ENCODE assay signal across 8 mouse cellular contexts in the genomic region with DNA sequence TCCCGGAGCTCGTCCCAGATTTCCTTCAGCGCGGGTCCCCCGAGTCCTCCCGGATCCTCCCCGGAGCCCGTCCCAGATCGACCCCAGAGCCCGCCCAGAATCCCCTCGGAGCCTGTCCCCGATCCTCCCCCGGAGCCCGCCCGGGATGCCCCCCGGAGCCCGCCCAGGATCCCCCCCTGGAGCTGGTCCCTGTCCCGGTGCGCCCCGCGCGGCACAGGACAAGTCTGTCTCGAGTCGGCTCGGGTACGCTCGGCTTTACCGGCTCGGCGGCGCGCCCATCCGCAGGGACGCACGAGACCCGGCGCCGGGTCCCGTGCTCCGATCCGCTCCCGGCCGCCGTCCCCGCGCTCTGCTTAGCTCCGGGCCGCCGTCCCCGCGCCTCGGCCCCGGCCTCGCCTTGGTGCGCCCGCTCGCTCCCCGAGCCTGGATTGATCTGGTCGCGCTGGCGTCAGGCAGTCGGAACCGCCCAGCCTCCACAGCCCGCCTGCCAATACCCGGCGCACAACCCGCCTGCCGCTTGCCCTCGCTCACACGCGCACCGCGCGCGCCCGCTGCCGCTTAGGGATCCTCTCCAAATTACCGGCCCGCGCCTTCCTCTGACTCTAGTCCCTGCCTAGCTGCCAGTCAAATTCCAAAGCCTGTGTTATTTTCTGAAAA. TPM values are rescaled to one million over a fixed set of nuclear protein-coding genes. Genes with fewer than 3 reads are reported as not detected.
A peak's percentile ranks its signal among the peaks of the same experiment; 100 is the strongest.
DNase-seq lines count a peak whose midpoint lies in the region; ATAC-seq lines count a peak whose summit lies in the region.

TSS of gene Smad1 (minus strand) at position 525 of the 657 bp plus-strand sequence.

- ATAC-seq in forebrain, embryonic 11.5 days (replicated peaks; ENCODE audit: low FRiP score), result peak; percentile 94
- peak; percentile 92 for ATAC-seq in heart, embryonic 15.5 days (replicated peaks; ENCODE audit: insufficient number of reproducible peaks, insufficient read depth, low FRiP score, low read depth)
- peak; percentile 84 for ATAC-seq in liver, embryonic 13.5 days (ENCODE audit: low read depth)
- ATAC-seq in stomach, embryonic 14.5 days (ENCODE audit: insufficient number of reproducible peaks, insufficient read depth, low FRiP score, low read depth), result peak; percentile 94

- H3K9ac ChIP-seq in forebrain, embryonic 11.5 days (ENCODE audit: low read length), result peak within 1 kb of the TSS; percentile 97
- H3K9ac ChIP-seq in heart, embryonic 15.5 days, result peak within 1 kb of the TSS; percentile 95
- peak within 1 kb of the TSS; percentile 75 for H3K9ac ChIP-seq in liver, embryonic 13.5 days
- H3K9ac ChIP-seq in stomach, embryonic 14.5 days (replicated peaks; ENCODE audit: low read depth, low read length), result peak within 1 kb of the TSS; percentile 97

- peaks cover 3% of the 10 kb centered on the region; the same call in 1 of the 2 replicates for H3K4me1 ChIP-seq in forebrain, embryonic 11.5 days (replicated peaks; ENCODE audit: control insufficient read depth, insufficient read depth, low read length)
- peaks cover 16% of the 10 kb centered on the region for H3K4me1 ChIP-seq in heart, embryonic 15.5 days (replicated peaks)
- peaks cover 10% of the 10 kb centered on the region for H3K4me1 ChIP-seq in liver, embryonic 13.5 days (replicated peaks)
- H3K4me1 ChIP-seq in stomach, embryonic 14.5 days (ENCODE audit: control insufficient read depth, insufficient read depth, low read length), result peaks cover 27% of the 10 kb centered on the region

- H3K9me3 ChIP-seq in forebrain, embryonic 11.5 days (ENCODE audit: control insufficient read depth, low read length), result no peaks in the 10 kb centered on the region
- no peaks in the 10 kb centered on the region for H3K9me3 ChIP-seq in heart, embryonic 15.5 days (replicated peaks)
- H3K9me3 ChIP-seq in liver, embryonic 13.5 days (replicated peaks), result no peaks in the 10 kb centered on the region
- no peaks in the 10 kb centered on the region for H3K9me3 ChIP-seq in stomach, embryonic 14.5 days (ENCODE audit: control insufficient read depth, low read depth, low read length)

- WGBS in forebrain, embryonic 11.5 days, result under 1% methylated on average over 51 of the region's 80 CpGs
- WGBS in heart, embryonic 15.5 days, result under 1% methylated on average over 54 of the region's 80 CpGs
- WGBS in liver, embryonic 13.5 days (ENCODE audit: insufficient replicate concordance), result 1% methylated on average over 59 of the region's 80 CpGs
- WGBS in stomach, embryonic 14.5 days, result under 1% methylated on average over 54 of the region's 80 CpGs

- H3K27ac ChIP-seq in forebrain, embryonic 11.5 days (ENCODE audit: low read depth, low read length), result peak within 1 kb of the TSS; percentile 91
- H3K27ac ChIP-seq in heart, embryonic 15.5 days, result peak within 1 kb of the TSS; percentile 98
- peak within 1 kb of the TSS; percentile 76 for H3K27ac ChIP-seq in liver, embryonic 13.5 days
- peak within 1 kb of the TSS; percentile 97 for H3K27ac ChIP-seq in stomach, embryonic 14.5 days (ENCODE audit: low read length)

- no peaks in the 10 kb centered on the region for H3K27me3 ChIP-seq in forebrain, embryonic 11.5 days (ENCODE audit: control insufficient read depth, insufficient read depth, low read length)
- H3K27me3 ChIP-seq in heart, embryonic 15.5 days, result no peaks in the 10 kb centered on the region
- H3K27me3 ChIP-seq in liver, embryonic 13.5 days, result peaks cover 42% of the 10 kb centered on the region
- no peaks in the 10 kb centered on the region for H3K27me3 ChIP-seq in stomach, embryonic 14.5 days (ENCODE audit: control insufficient read depth, insufficient read depth, low read length)

- H3K4me3 ChIP-seq in forebrain, embryonic 11.5 days (ENCODE audit: low read depth, low read length), result peak within 1 kb of the TSS; percentile 88
- H3K4me3 ChIP-seq in heart, embryonic 15.5 days, result peak within 1 kb of the TSS; percentile 94
- H3K4me3 ChIP-seq in liver, embryonic 13.5 days (replicated peaks), result peak within 1 kb of the TSS; percentile 65
- peak within 1 kb of the TSS; percentile 83 for H3K4me3 ChIP-seq in stomach, embryonic 14.5 days (ENCODE audit: low read depth, low read length)

- H3K36me3 ChIP-seq in forebrain, embryonic 11.5 days (ENCODE audit: control insufficient read depth, insufficient read depth, low read length), result no peaks in the 10 kb centered on the region
- no peaks in the 10 kb centered on the region for H3K36me3 ChIP-seq in heart, embryonic 15.5 days
- no peaks in the 10 kb centered on the region for H3K36me3 ChIP-seq in liver, embryonic 13.5 days
- no peaks in the 10 kb centered on the region for H3K36me3 ChIP-seq in stomach, embryonic 14.5 days (ENCODE audit: control insufficient read depth, insufficient read depth, low read length)

- peak; percentile 83 for DNase-seq in 3T3-L1 (ENCODE audit: low read depth, low spot score)
- peak; percentile 98 for DNase-seq in brain, adult 2 months (ENCODE audit: low read depth, low spot score)
- peak; percentile 97 for DNase-seq in forebrain, embryonic 11.5 days (ENCODE audit: low spot score)
- peak; percentile 96 to 98 for DNase-seq in kidney, postnatal 25 days
- DNase-seq in liver, embryonic 13.5 days, result peak; percentile 42
- peak; percentile 60 to 74 for DNase-seq in natural killer cell, adult 2 months (ENCODE audit: low spot score in 2 of 2)

- H3K4me2 ChIP-seq in forebrain, embryonic 11.5 days (ENCODE audit: low read depth, low read length, severe bottlenecking), result peak within 1 kb of the TSS; percentile 48
- peak within 1 kb of the TSS; percentile 63 for H3K4me2 ChIP-seq in heart, embryonic 15.5 days
- peak within 1 kb of the TSS; percentile 64 for H3K4me2 ChIP-seq in liver, embryonic 13.5 days
- H3K4me2 ChIP-seq in stomach, embryonic 14.5 days (replicated peaks; ENCODE audit: low read depth, low read length), result peak within 1 kb of the TSS; percentile 80

RNA-seq across cellular contexts. Expression of gene Smad1, which starts in this region (rescaled TPM):
- 57.6 and 64.8 TPM in 2 replicates for polyA plus RNA-seq in forebrain, embryonic 11.5 days (2014; fragmentation: Nextera tagmentation; extraction: Ambion mirVana)
- 17.9 and 22.2 TPM in 2 replicates for polyA plus RNA-seq in heart, embryonic 15.5 days (2015; fragmentation: Nextera tagmentation; extraction: Ambion mirVana)
- 5.3 and 6.2 TPM in 2 replicates for polyA plus RNA-seq in liver, embryonic 13.5 days (2015; fragmentation: Nextera tagmentation; extraction: Ambion mirVana)
- polyA plus RNA-seq in stomach, embryonic 14.5 days (2014; fragmentation: Nextera tagmentation; extraction: Ambion mirVana), result 50.5 and 54.8 TPM in 2 replicates

Comparison
In these comparisons a context has a peak if more than half of its experiments do, and no peak if none do; other contexts are left out.
1. Peak in every context shown above with its lines: DNase-seq, ATAC-seq, H3K4me3 ChIP-seq and H3K27ac ChIP-seq.
2. DNase-seq: peak in every context shown above with its lines; median percentile 98 in brain, adult 2 months; 97 in forebrain, embryonic 11.5 days; 97 in kidney, postnatal 25 days; 83 in 3T3-L1; 67 in natural killer cell, adult 2 months; 42 in liver, embryonic 13.5 days.